Mouse (Mus musculus): ENCODE measurements at regions not wholly inside any gene's neighbourhood (a gene's known extent, or its start where the extent isn't known, plus 50 kb on each side); places are given as distances from the start of the nearest gene placed in this dataset.

- no peak for ATAC-seq (ENCODE audit: low FRiP score, low TSS enrichment)
- no peak overlapping the region for H3K4me2 ChIP-seq (ENCODE audit: low read length)
- no peak overlapping the region for H3K9ac ChIP-seq (replicated peaks; ENCODE audit: low read length)
- DNase-seq: no peak
- H3K4me1 ChIP-seq (ENCODE audit: control insufficient read depth, insufficient read depth, low read length): no peaks in the 10 kb centered on the region
- H3K4me3 ChIP-seq (replicated peaks; ENCODE audit: low read depth, low read length): no peak overlapping the region
- no peaks in the 10 kb centered on the region for H3K27me3 ChIP-seq (ENCODE audit: control insufficient read depth, insufficient read depth, low read length)
- H3K9me3 ChIP-seq (ENCODE audit: control insufficient read depth, low read length): no peaks in the 10 kb centered on the region
- H3K27ac ChIP-seq (replicated peaks; ENCODE audit: low read depth, low read length): no peak overlapping the region
- H3K36me3 ChIP-seq (ENCODE audit: control insufficient read depth, insufficient read depth, low read length): no peaks in the 10 kb centered on the region
- WGBS: 76% methylated on average over 2 of the region's 2 CpGs
Observed at GRCm38 (mm10) chr15:24720346-24720745, 693.2 kb downstream of the Basp1 start.

- no peak overlapping the region for H3K4me2 ChIP-seq (ENCODE audit: low read length)
- no peak overlapping the region for H3K4me3 ChIP-seq (replicated peaks; ENCODE audit: low read depth, low read length)
- no peak overlapping the region for H3K27ac ChIP-seq (replicated peaks; ENCODE audit: low read depth, low read length)
- ATAC-seq (ENCODE audit: low FRiP score, low TSS enrichment) (no peak), DNase-seq (no peak)
- H3K9ac ChIP-seq (replicated peaks; ENCODE audit: low read length): no peak overlapping the region
- no peaks in the 10 kb centered on the region for H3K27me3 ChIP-seq (ENCODE audit: control insufficient read depth, insufficient read depth, low read length)
- H3K36me3 ChIP-seq (ENCODE audit: control insufficient read depth, insufficient read depth, low read length): no peaks in the 10 kb centered on the region
- 80% methylated on average over 4 of the region's 4 CpGs for WGBS
- H3K4me1 ChIP-seq (ENCODE audit: control insufficient read depth, insufficient read depth, low read length): no peaks in the 10 kb centered on the region
- H3K9me3 ChIP-seq (ENCODE audit: control insufficient read depth, low read length): no peaks in the 10 kb centered on the region
Observed at GRCm38 (mm10) chr15:24682167-24682566, 731.4 kb downstream of the Basp1 start.

GRCm38 (mm10) chr15:24648938-24649337 lies 764.6 kb downstream of the Basp1 start:
- peak; percentile 71 for DNase-seq
- H3K4me3 ChIP-seq (replicated peaks; ENCODE audit: low read depth, low read length): no peak overlapping the region
- no peak for ATAC-seq (ENCODE audit: low FRiP score, low TSS enrichment)
- no peaks in the 10 kb centered on the region for H3K36me3 ChIP-seq (ENCODE audit: control insufficient read depth, insufficient read depth, low read length)
- H3K4me2 ChIP-seq (ENCODE audit: low read length): no peak overlapping the region
- H3K9me3 ChIP-seq (ENCODE audit: control insufficient read depth, low read length): no peaks in the 10 kb centered on the region
- no peak overlapping the region for H3K27ac ChIP-seq (replicated peaks; ENCODE audit: low read depth, low read length)
- WGBS: 82% methylated on average over 1 of the region's 1 CpGs
- H3K9ac ChIP-seq (replicated peaks; ENCODE audit: low read length): no peak overlapping the region
- H3K4me1 ChIP-seq (ENCODE audit: control insufficient read depth, insufficient read depth, low read length): no peaks in the 10 kb centered on the region
- no peaks in the 10 kb centered on the region for H3K27me3 ChIP-seq (ENCODE audit: control insufficient read depth, insufficient read depth, low read length)

- ATAC-seq (ENCODE audit: low FRiP score, low TSS enrichment) (no peak), DNase-seq (peak; percentile 31)
- no peak overlapping the region for H3K4me3 ChIP-seq (replicated peaks; ENCODE audit: low read depth, low read length)
- no peaks in the 10 kb centered on the region for H3K27me3 ChIP-seq (ENCODE audit: control insufficient read depth, insufficient read depth, low read length)
- H3K27ac ChIP-seq (replicated peaks; ENCODE audit: low read depth, low read length): no peak overlapping the region
- H3K4me1 ChIP-seq (ENCODE audit: control insufficient read depth, insufficient read depth, low read length): no peaks in the 10 kb centered on the region
- no peak overlapping the region for H3K9ac ChIP-seq (replicated peaks; ENCODE audit: low read length)
- WGBS: 14% methylated on average over 2 of the region's 2 CpGs
- no peak overlapping the region for H3K4me2 ChIP-seq (ENCODE audit: low read length)
- no peaks in the 10 kb centered on the region for H3K9me3 ChIP-seq (ENCODE audit: control insufficient read depth, low read length)
- H3K36me3 ChIP-seq (ENCODE audit: control insufficient read depth, insufficient read depth, low read length): no peaks in the 10 kb centered on the region
Observed at GRCm38 (mm10) chr15:24635620-24636019, 777.9 kb downstream of the Basp1 start.

- Histone ChIP-seq H3K9ac (replicated peaks; ENCODE audit: low read length) (no peak overlapping the region), H3K4me2 (ENCODE audit: low read length) (no peak overlapping the region), H3K36me3 (ENCODE audit: control insufficient read depth, insufficient read depth, low read length) (no peaks in the 10 kb centered on the region), H3K4me3 (replicated peaks; ENCODE audit: low read depth, low read length) (no peak overlapping the region), H3K4me1 (ENCODE audit: control insufficient read depth, insufficient read depth, low read length) (no peaks in the 10 kb centered on the region), H3K9me3 (ENCODE audit: control insufficient read depth, low read length) (no peaks in the 10 kb centered on the region), H3K27ac (replicated peaks; ENCODE audit: low read depth, low read length) (no peak overlapping the region), H3K27me3 (ENCODE audit: control insufficient read depth, insufficient read depth, low read length) (no peaks in the 10 kb centered on the region)
- WGBS: 41% methylated on average over 4 of the region's 4 CpGs
- DNase-seq (peak; percentile 86), ATAC-seq (ENCODE audit: low FRiP score, low TSS enrichment) (no peak; the same call in 1 of the 2 replicates)
Observed at GRCm38 (mm10) chr15:24596242-24596641, 817.3 kb downstream of the Basp1 start.

GRCm38 (mm10) chr15:24588943-24589342 lies 824.6 kb downstream of the Basp1 start:
- no peak overlapping the region for H3K4me2 ChIP-seq (ENCODE audit: low read length)
- H3K9me3 ChIP-seq (ENCODE audit: control insufficient read depth, low read length): no peaks in the 10 kb centered on the region
- peak; percentile 88 for DNase-seq
- no peaks in the 10 kb centered on the region for H3K4me1 ChIP-seq (ENCODE audit: control insufficient read depth, insufficient read depth, low read length)
- no peaks in the 10 kb centered on the region for H3K36me3 ChIP-seq (ENCODE audit: control insufficient read depth, insufficient read depth, low read length)
- 25% methylated on average over 4 of the region's 4 CpGs for WGBS
- ATAC-seq (ENCODE audit: low FRiP score, low TSS enrichment): peak; percentile 27; the same call in 1 of the 2 replicates
- no peak overlapping the region for H3K27ac ChIP-seq (replicated peaks; ENCODE audit: low read depth, low read length)
- H3K27me3 ChIP-seq (ENCODE audit: control insufficient read depth, insufficient read depth, low read length): no peaks in the 10 kb centered on the region
- H3K4me3 ChIP-seq (replicated peaks; ENCODE audit: low read depth, low read length): no peak overlapping the region
- H3K9ac ChIP-seq (replicated peaks; ENCODE audit: low read length): no peak overlapping the region

- Histone ChIP-seq H3K36me3 (ENCODE audit: control insufficient read depth, insufficient read depth, low read length) (no peaks in the 10 kb centered on the region), H3K27me3 (ENCODE audit: control insufficient read depth, insufficient read depth, low read length) (no peaks in the 10 kb centered on the region), H3K27ac (replicated peaks; ENCODE audit: low read depth, low read length) (peak overlapping the region; percentile 61), H3K9ac (replicated peaks; ENCODE audit: low read length) (no peak overlapping the region), H3K4me3 (replicated peaks; ENCODE audit: low read depth, low read length) (no peak overlapping the region), H3K4me2 (ENCODE audit: low read length) (no peak overlapping the region), H3K4me1 (ENCODE audit: control insufficient read depth, insufficient read depth, low read length) (peaks cover 7% of the 10 kb centered on the region; the same call in 1 of the 2 replicates), H3K9me3 (ENCODE audit: control insufficient read depth, low read length) (no peaks in the 10 kb centered on the region)
- DNase-seq (peak; percentile 82), ATAC-seq (ENCODE audit: low FRiP score, low TSS enrichment) (peak; percentile 85)
- 6% methylated on average over 3 of the region's 3 CpGs for whole genome bisulfite sequencing
Observed at GRCm38 (mm10) chr15:24566981-24567380, 846.6 kb downstream of the Basp1 start.

GRCm38 (mm10) chr15:24556806-24557205 lies 856.8 kb downstream of the Basp1 start:
- DNase-seq (no peak), ATAC-seq (ENCODE audit: low FRiP score, low TSS enrichment) (no peak)
- WGBS: 91% methylated on average over 4 of the region's 4 CpGs
- Histone ChIP-seq H3K4me2 (ENCODE audit: low read length) (no peak overlapping the region), H3K4me1 (ENCODE audit: control insufficient read depth, insufficient read depth, low read length) (no peaks in the 10 kb centered on the region), H3K27ac (replicated peaks; ENCODE audit: low read depth, low read length) (no peak overlapping the region), H3K27me3 (ENCODE audit: control insufficient read depth, insufficient read depth, low read length) (no peaks in the 10 kb centered on the region), H3K36me3 (ENCODE audit: control insufficient read depth, insufficient read depth, low read length) (no peaks in the 10 kb centered on the region), H3K9me3 (ENCODE audit: control insufficient read depth, low read length) (no peaks in the 10 kb centered on the region), H3K9ac (replicated peaks; ENCODE audit: low read length) (no peak overlapping the region), H3K4me3 (replicated peaks; ENCODE audit: low read depth, low read length) (no peak overlapping the region)

GRCm38 (mm10) chr15:24550108-24550507 lies 863.5 kb downstream of the Basp1 start:
- Histone ChIP-seq H3K4me3 (replicated peaks; ENCODE audit: low read depth, low read length) (no peak overlapping the region), H3K27me3 (ENCODE audit: control insufficient read depth, insufficient read depth, low read length) (no peaks in the 10 kb centered on the region), H3K4me1 (ENCODE audit: control insufficient read depth, insufficient read depth, low read length) (no peaks in the 10 kb centered on the region), H3K9me3 (ENCODE audit: control insufficient read depth, low read length) (no peaks in the 10 kb centered on the region), H3K36me3 (ENCODE audit: control insufficient read depth, insufficient read depth, low read length) (no peaks in the 10 kb centered on the region), H3K4me2 (ENCODE audit: low read length) (no peak overlapping the region), H3K9ac (replicated peaks; ENCODE audit: low read length) (no peak overlapping the region), H3K27ac (replicated peaks; ENCODE audit: low read depth, low read length) (no peak overlapping the region)
- no peak for ATAC-seq (ENCODE audit: low FRiP score, low TSS enrichment)
- no peak for DNase-seq
- whole genome bisulfite sequencing: 95% methylated on average over 3 of the region's 3 CpGs
